Mouse (Mus musculus) bone marrow macrophage, adult 2 months (primary cell): ENCODE data around the gene Tmcc1. TPM values are rescaled to one million over a fixed set of nuclear protein-coding genes. Genes with fewer than 3 reads are reported as not detected.

ENCODE experiments used
- H3K27ac ChIP-seq: 2 replicates; pipeline ENCODE4 v1.5.1; 2012; ENCODE audit warnings: low read depth, low read length; ENCODE audit not compliant: insufficient read depth
- H3K4me1 ChIP-seq: 2 replicates; pipeline ENCODE4 v1.6.1; 2012; ENCODE audit warnings: low read length; ENCODE audit not compliant: control insufficient read depth, insufficient read depth
- H3K4me3 ChIP-seq: 2 replicates; pipeline ENCODE4 v1.5.1; 2012; ENCODE audit warnings: mild to moderate bottlenecking, low read length, moderate library complexity; ENCODE audit not compliant: insufficient read depth
- CTCF ChIP-seq: IDR thresholded peaks from 2 replicates; pipeline ENCODE4 v1.5.1; 2012; ENCODE audit warnings: low read depth, mild to moderate bottlenecking, low read length, moderate library complexity
- POLR2A ChIP-seq: IDR thresholded peaks from 2 replicates; pipeline ENCODE4 v1.6.1; 2012; ENCODE audit warnings: mild to moderate bottlenecking, low read depth, low read length, borderline replicate concordance
- polyA plus RNA-seq: library from polyadenylated mRNA; stranded (reverse); fragments of >200 nt; gene quantifications from 2 replicates; pipeline ENCODE4 v1.2.4, GENCODE M21; 2012; ENCODE audit not compliant: missing spikeins, insufficient read depth, insufficient read length

Tmcc1 gene
- polyA plus RNA-seq, 1 experiment = 41.2 TPM

DNA sequence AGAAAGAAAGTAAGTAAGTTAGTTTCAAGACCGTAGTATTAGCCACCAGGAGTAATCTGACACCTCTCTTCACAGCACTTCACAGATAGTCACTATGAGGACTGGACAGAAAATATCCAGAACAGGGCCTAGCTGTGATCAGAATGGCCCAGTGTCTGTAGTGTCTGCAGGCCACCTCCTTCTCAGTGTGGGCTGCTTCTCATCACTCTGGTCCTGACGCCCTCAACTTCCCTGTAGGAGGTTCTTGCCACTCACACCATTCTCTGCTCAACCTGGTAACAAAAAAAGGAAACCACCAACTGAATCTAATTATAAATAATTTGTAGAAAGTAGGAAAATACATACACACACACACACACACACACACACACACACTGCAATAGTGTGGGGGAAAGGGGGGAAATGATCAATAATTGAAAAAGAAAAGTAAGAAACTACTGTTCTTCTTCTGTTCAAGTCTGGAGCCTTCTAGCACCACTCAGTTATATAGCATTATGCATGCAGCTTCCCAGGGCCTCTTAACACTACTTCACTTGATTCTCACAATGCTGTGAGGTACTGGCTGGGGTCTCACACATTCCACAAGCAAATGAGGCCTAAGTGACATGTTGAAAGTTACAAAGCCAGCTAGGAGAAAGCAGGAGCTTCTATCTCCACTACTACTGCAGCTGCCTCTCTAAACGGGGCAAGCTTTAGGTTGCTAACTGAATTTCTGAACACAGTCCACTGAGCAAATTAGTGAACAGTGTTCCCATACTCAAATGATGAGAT, 38.2 kb downstream of the Tmcc1 start:
- no peak overlapping the region for H3K4me3 ChIP-seq
- no peak overlapping the region for H3K27ac ChIP-seq
- peaks cover 13% of the 10 kb centered on the region for H3K4me1 ChIP-seq
- TF ChIP-seq CTCF = no peak
- no peak for TF ChIP-seq POLR2A

DNA sequence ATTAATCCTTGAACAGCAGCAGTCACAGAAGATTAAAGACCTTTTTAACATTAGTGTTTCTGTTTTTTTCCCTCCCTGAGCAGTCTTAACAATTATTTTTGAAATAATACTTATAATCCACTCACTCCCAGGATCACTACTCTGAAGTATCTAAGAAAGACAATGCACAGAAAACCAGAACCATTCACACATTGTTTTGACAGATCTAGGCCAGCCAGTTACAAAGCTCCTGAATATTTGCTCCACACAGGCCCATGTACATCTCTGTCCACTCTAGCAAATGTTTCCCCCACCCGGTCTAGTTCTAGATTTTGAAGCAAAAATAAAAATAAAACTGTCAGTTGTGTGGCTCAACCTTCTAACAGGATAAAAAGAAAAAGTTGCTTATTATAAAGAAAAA, 45.9 kb downstream of the Tmcc1 start:
- Histone ChIP-seq H3K4me3 (no peak overlapping the region), H3K4me1 (peaks cover 3% of the 10 kb centered on the region), H3K27ac (no peak overlapping the region)
- TF ChIP-seq POLR2A (no peak), CTCF (no peak)

DNA sequence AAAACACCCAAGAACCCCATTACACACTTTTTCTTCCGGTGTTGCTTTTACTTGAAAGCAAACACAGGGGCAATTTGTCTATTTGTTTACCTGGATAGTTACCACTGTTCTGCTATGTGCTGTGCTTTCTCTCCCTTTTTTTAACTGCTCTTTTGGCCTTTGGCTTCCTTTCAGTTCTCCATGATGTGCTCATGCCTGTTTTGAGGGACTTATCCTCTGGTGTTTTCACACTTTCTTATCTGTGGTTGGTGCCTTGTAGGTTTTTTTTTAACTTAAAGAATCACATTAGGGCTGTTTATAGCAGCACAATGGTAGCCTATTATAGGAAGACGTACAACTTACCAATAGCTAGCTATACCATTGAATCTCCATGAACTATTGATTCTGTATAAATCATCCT, 51.6 kb downstream of the Tmcc1 start:
- Histone ChIP-seq H3K4me3 (no peak overlapping the region), H3K27ac (no peak overlapping the region)
- no peak for TF ChIP-seq POLR2A
- TF ChIP-seq CTCF = no peak

DNA sequence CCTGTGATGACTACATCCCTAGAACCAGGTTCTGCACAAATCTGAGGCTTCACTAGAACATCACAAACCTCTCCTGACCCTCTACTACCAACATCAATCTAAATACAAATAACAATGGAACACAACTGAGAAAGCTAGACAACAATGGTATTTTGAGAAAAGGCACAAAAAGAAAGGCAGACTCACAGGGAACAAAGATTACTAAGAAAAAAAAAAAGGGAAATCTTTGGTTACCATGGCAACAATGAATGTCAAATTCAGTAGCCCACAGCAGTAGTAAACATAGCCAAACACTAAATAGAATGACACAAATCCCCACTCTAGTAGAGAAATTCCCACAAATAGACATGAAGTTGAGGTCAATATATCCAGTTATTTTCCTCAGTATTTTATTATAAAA, 52.5 kb downstream of the Tmcc1 start:
- peaks cover 18% of the 10 kb centered on the region for H3K4me1 ChIP-seq
- H3K27ac ChIP-seq = no peak overlapping the region
- no peak overlapping the region for H3K4me3 ChIP-seq
- TF ChIP-seq POLR2A (no peak), CTCF (no peak)

More for the DNA sequence above, 51.6 kb downstream of the Tmcc1 start:
- peaks cover 13% of the 10 kb centered on the region for H3K4me1 ChIP-seq

DNA sequence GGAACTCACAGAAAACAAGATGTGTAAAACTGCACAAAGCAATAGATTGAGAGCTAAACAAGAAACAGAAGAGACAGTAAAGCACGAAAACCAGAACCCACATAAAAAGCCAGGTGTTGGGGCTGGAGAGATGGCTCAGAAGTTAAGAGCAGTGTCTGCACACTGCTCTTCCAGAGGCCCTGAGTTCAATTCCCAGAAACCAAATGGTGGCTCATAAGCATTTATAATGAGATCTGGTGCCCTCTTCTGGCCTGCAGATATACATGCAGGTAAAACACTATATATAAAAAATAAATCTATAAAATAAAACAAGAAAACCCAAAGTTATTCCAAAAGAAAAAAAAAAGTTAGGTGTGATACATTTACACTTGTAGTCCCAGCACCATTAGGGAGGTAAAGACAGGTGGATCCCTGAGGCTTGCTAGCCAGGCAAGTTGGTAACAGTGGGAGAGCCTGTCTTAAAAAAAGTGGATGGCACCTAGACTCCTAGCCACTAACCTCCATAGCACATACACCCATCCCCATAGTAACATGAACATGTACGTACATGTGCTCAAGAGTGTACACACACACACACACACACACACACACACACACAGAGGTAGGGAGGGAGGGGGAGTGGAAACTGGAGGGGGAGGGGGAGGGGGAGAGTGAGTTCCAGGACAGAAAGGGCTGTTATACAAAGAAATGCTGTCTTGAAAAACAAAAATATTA, 54.0 kb downstream of the Tmcc1 start:
- Histone ChIP-seq H3K27ac (no peak overlapping the region), H3K4me1 (peaks cover 21% of the 10 kb centered on the region), H3K4me3 (no peak overlapping the region)
- no peak for TF ChIP-seq CTCF
- no peak for TF ChIP-seq POLR2A

DNA sequence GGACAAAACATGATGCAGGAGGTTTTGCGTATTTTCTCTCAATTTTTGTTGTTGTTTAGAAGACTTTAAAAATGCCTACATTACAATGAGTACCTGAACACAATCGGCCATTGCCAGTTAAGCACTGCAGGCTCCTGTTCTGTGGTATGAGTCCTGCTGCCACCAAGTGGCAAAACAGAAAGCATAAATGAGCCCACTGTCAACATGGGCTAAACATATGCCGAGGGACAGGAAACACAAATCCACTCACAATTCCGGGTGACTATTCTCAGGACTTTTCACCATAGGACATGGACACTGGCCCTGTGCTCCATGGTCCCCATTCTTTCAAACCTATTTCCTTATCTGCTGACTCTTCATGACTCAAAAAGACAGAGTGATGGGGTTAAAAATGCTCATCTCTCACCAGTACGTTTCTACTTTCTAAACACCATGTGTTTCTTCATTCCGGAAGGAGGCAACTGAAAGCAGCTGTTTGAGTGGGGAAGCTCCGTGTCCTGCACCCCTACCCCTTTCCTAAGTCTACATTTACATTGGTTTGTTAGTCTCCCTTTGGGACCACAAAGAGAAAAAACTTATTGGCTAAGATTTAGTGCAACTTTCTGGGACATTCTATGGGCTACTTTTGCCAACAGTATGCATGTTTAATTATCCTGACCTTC, 57.2 kb downstream of the Tmcc1 start:
- H3K4me1 ChIP-seq = peaks cover 26% of the 10 kb centered on the region
- no peak for TF ChIP-seq CTCF
- no peak for TF ChIP-seq POLR2A
- H3K4me3 ChIP-seq = no peak overlapping the region
- peak overlapping the region; percentile 45 for H3K27ac ChIP-seq

DNA sequence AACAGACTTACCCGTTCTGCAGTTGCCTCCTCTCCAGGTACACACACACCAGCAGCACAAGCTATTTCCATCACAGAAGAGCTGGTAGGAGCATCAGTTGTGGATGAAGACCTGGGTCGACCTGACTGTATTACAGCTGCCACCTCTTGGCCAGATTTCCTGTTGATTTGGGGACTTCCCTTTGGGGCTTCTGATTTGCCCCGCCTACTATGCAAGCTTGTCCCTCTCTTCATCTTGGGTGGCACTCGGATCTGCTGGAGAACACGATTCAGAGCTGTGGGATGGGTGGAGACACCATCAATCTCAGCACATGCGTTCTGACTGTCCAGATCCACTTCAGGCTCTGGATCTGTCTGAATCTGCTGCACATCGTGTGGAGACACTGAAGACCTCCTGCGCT, 59.5 kb downstream of the Tmcc1 start:
- peak overlapping the region; percentile 43 for H3K4me3 ChIP-seq
- peaks cover 31% of the 10 kb centered on the region for H3K4me1 ChIP-seq
- H3K27ac ChIP-seq = peak overlapping the region; percentile 38
- TF ChIP-seq CTCF (no peak), POLR2A (no peak)

DNA sequence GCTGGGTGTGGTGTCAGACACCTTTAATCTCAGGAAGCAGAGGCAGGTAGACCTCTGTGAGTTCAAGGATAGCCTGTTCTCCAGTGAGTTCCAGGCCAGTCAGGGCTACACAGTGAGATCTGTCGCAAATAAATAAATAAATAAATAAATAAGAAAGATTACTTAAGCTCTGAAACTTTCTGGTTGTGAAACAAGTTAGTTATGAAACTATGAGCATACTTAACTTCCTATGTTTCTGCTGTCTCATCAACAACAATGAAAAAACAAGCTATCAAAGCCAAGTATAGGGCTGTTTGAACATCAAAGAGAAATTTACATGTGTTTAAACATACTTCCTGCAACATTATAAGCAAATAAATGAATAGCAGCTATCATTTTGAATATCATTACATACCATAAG, 61.5 kb downstream of the Tmcc1 start:
- Histone ChIP-seq H3K27ac (peak overlapping the region; percentile 74), H3K4me1 (peaks cover 36% of the 10 kb centered on the region), H3K4me3 (no peak overlapping the region; the same call in 1 of the 2 replicates)
- no peak for TF ChIP-seq POLR2A
- TF ChIP-seq CTCF = no peak

DNA sequence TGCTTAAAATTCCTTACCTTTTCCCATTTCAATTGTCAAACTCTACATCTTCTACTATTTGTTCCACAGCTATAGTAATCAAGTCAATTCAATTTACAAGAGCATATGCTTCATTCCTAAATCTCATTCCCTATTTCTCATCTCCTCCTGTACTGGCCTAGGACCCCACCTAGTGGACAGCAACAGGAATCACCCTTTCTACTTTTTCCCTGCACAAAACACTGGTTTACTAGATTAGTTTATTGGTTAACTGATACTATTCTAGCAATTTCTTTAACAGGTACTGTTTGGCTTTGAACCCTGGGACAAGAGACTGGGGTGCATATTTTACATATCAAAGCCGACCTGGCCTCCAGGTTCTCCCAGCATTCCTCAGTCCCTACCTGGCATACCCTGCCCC, 64.6 kb downstream of the Tmcc1 start:
- Histone ChIP-seq H3K4me1 (peaks cover 35% of the 10 kb centered on the region), H3K4me3 (no peak overlapping the region), H3K27ac (no peak overlapping the region)
- TF ChIP-seq CTCF (no peak), POLR2A (no peak)

DNA sequence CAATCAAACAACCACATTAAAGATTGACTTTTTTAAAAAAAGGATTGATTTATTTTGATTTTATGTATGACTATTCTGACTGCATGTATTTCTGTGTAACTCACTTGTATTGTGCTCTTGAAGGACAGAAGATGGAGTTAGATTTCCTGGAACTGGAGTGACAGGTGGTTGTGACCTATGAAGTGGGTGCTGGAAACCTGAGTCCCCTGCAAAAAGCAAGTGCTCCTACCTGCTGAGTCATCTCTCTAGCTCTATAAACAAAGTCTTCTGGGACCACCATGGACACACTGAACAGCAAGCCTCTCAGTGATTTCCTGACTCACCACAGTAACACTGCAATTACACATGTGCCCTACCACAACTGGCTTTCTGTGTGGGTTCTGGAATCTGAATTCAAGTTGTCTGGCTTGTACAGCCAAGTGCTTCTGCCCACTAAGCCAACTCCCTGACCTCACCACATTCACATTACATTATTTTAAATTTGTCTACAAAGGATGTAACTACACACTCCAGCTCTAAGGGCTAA, 65.3 kb downstream of the Tmcc1 start:
- no peak for TF ChIP-seq CTCF
- TF ChIP-seq POLR2A = no peak
- H3K4me3 ChIP-seq = no peak overlapping the region
- H3K27ac ChIP-seq = no peak overlapping the region; the same call in 1 of the 2 replicates
- H3K4me1 ChIP-seq = peaks cover 36% of the 10 kb centered on the region
